Mouse (Mus musculus) cerebellum, adult 2 months (tissue): ENCODE results near the gene Zbtb7a.

Experiments
- CTCF ChIP-seq: fragments of 200-500 bp; IDR thresholded peaks from 2 replicates; pipeline ENCODE4 v1.5.1; 2011; ENCODE audit warnings: low read depth, mild to moderate bottlenecking, control low read depth, low read length, moderate library complexity, borderline replicate concordance; ENCODE audit not compliant: insufficient read depth
- POLR2A ChIP-seq: fragments of 200-500 bp; IDR thresholded peaks from 2 replicates; pipeline ENCODE4 v1.6.1; 2011; ENCODE audit warnings: low read length, control low read depth, borderline replicate concordance; ENCODE audit not compliant: insufficient read depth

- TF ChIP-seq POLR2A (no peak), CTCF (no peak)
These were observed 5.9 kb downstream of the Zbtb7a start for GRCm38 (mm10) chr10:81140717-81141454.
